Mouse (Mus musculus) myocyte (in vitro differentiated cells): ENCODE results near the gene Fes. TPM values are rescaled to one million over a fixed set of nuclear protein-coding genes. Genes with fewer than 3 reads are reported as not detected.

ENCODE experiments used
- H3K27me3 ChIP-seq: one replicate; pipeline ENCODE4 v1.6.1; 2011; ENCODE audit not compliant: control insufficient read depth, insufficient read depth, insufficient read length
- H3K36me3 ChIP-seq: one replicate; pipeline ENCODE4 v1.6.1; 2011; ENCODE audit not compliant: control insufficient read depth, insufficient read depth
- H3K4me2 ChIP-seq: one replicate; pipeline ENCODE4 v1.6.1; 2011; ENCODE audit warnings: low read depth, control low read depth
- H3K4me3 ChIP-seq: one replicate; pipeline ENCODE4 v1.5.1; 2011; ENCODE audit warnings: mild to moderate bottlenecking, control low read depth, moderate library complexity
- H3K79me2 ChIP-seq: one replicate; pipeline ENCODE4 v1.6.1; 2011; ENCODE audit not compliant: control insufficient read depth, insufficient read depth
- H3ac ChIP-seq: one replicate; pipeline ENCODE4 v1.6.1; 2011; ENCODE audit not compliant: control insufficient read depth, insufficient read length
- CEBPB ChIP-seq: IDR thresholded peaks from 2 replicates; pipeline ENCODE4 v1.6.1; 2011; ENCODE audit warnings: mild to moderate bottlenecking, moderate library complexity; ENCODE audit not compliant: poor library complexity, insufficient read depth, severe bottlenecking
- E2F4 ChIP-seq: IDR thresholded peaks from one replicate; pipeline ENCODE4 v1.6.1; 2011; ENCODE audit warnings: mild to moderate bottlenecking, control low read depth, moderate library complexity; ENCODE audit not compliant: insufficient read depth
- MAX ChIP-seq: IDR thresholded peaks from one replicate; pipeline ENCODE4 v1.6.1; 2011; ENCODE audit warnings: low read depth, mild to moderate bottlenecking, control low read depth
- MYOD1 ChIP-seq, 3 experiments: IDR thresholded peaks; one replicate each; pipeline ENCODE4 v1.6.1; 2011; ENCODE audit warnings: control low read depth in 2 of 3, low read depth in 2 of 3, mild to moderate bottlenecking in 2 of 3, moderate library complexity in 1 of 3; ENCODE audit not compliant: insufficient read length in 2 of 3, control insufficient read depth in 1 of 3
- MYOG ChIP-seq, 3 experiments: IDR thresholded peaks; one replicate each; pipeline ENCODE4 v1.6.1; 2011; ENCODE audit warnings: control low read depth in 2 of 3, low read depth in 2 of 3, mild to moderate bottlenecking in 2 of 3; ENCODE audit not compliant: insufficient read length in 2 of 3, control insufficient read depth in 1 of 3, insufficient read depth in 1 of 3
- POLR2A ChIP-seq: IDR thresholded peaks from one replicate; pipeline ENCODE4 v1.6.1; 2011; ENCODE audit warnings: low read depth, mild to moderate bottlenecking, control low read depth, moderate library complexity; ENCODE audit not compliant: insufficient read length
- POLR2AphosphoS2 ChIP-seq: IDR thresholded peaks from one replicate; pipeline ENCODE4 v1.6.1; 2011; ENCODE audit warnings: low read depth, control low read depth; ENCODE audit not compliant: insufficient read length
- REST ChIP-seq: IDR thresholded peaks from one replicate; pipeline ENCODE4 v1.6.1; 2011; ENCODE audit warnings: mild to moderate bottlenecking, control low read depth, moderate library complexity; ENCODE audit not compliant: insufficient read depth, insufficient read length
- SRF ChIP-seq: IDR thresholded peaks from one replicate; pipeline ENCODE4 v1.6.1; 2011; ENCODE audit warnings: low read depth; ENCODE audit not compliant: control insufficient read depth, insufficient read length
- TCF12 ChIP-seq: IDR thresholded peaks from one replicate; pipeline ENCODE4 v1.6.1; 2011; ENCODE audit warnings: mild to moderate bottlenecking, control low read depth; ENCODE audit not compliant: poor library complexity, insufficient read depth, severe bottlenecking
- TCF3 ChIP-seq: IDR thresholded peaks from one replicate; pipeline ENCODE4 v1.6.1; 2011; ENCODE audit warnings: low read depth, control low read depth; ENCODE audit not compliant: insufficient read length
- USF1 ChIP-seq: IDR thresholded peaks from one replicate; pipeline ENCODE4 v1.6.1; 2011; ENCODE audit warnings: low read depth, mild to moderate bottlenecking, control low read depth, moderate library complexity
- polyA plus RNA-seq: library from polyadenylated mRNA; unstranded; fragments of >200 nt; fragmentation: generic; extraction: Trizol; gene quantifications from one replicate; pipeline ENCODE4 v1.2.1, GENCODE M21; 2012; ENCODE audit warnings: missing spikeins

The Fes gene
- polyA plus RNA-seq, 1 experiment: 0.54 TPM

GRCm38 (mm10) chr7:80426363-80426762 lies 38.6 kb upstream of the Fes start:
- TF ChIP-seq MYOG (IDR thresholded peaks at IDR 0.05; ENCODE audit: control insufficient read depth in 1 of 3, insufficient read depth in 1 of 3, insufficient read length in 2 of 3, low read depth in 2 of 3): no peak
- TF ChIP-seq TCF3: no peak
- Histone ChIP-seq H3K4me2 (no peak overlapping the region), H3K4me3 (no peak overlapping the region), H3K27me3 (no peaks in the 10 kb centered on the region), H3K36me3 (no peaks in the 10 kb centered on the region), H3K79me2 (no peaks in the 10 kb centered on the region), H3ac (no peak overlapping the region)

- no peaks in the 10 kb centered on the region for H3K36me3 ChIP-seq
- no peak overlapping the region for H3ac ChIP-seq
- no peaks in the 10 kb centered on the region for H3K27me3 ChIP-seq
- H3K4me2 ChIP-seq: no peak overlapping the region
- no peaks in the 10 kb centered on the region for H3K79me2 ChIP-seq
- TF ChIP-seq MAX (no peak), E2F4 (no peak), REST (no peak), MYOD1 (IDR thresholded peaks at IDR 0.05; ENCODE audit: control insufficient read depth in 1 of 3, insufficient read length in 2 of 3, low read depth in 2 of 3) (no peak), POLR2AphosphoS2 (no peak), TCF3 (no peak), MYOG (IDR thresholded peaks at IDR 0.05; ENCODE audit: control insufficient read depth in 1 of 3, insufficient read depth in 1 of 3, insufficient read length in 2 of 3, low read depth in 2 of 3) (no peak), POLR2A (no peak), CEBPB (no peak), SRF (no peak)
- no peak overlapping the region for H3K4me3 ChIP-seq
These were observed 37.0 kb upstream of the Fes start for GRCm38 (mm10) chr7:80424722-80425121.

DNA sequence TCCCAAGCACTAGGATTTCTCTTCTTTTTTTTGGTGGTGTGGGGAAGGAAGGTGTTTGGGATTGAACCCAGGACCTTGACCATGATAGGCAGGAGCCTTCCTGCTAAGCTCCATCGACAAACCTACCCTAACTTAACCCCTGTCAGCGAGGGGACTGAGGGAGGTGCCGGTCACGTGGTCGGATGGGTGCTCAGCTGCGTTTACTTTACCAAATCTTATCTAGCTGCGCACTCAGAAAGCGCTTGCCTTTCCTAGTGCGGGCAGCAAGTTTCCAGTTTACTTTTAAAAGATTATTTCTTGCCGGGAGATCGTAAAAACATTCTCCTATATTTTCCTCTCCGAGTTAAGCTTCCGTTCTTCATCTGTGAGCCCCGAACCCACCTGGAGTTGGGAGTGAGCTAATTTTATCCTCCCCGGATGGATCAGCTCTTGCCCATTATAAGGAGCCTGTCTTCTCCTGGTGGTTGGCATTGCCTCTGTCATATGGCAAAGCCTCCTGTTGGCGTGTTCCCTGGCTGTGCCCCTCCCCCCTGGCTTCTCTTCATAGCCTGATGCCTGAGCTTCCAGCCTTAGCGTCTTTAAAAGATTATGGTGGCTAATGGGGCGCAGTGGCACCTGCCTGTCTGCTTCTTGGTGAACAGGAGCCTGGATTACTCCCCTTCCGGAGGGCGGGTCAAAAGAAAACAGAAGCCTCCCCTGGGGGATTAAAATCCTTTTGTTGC lies 35.2 kb upstream of the Fes start:
- no peaks in the 10 kb centered on the region for H3K79me2 ChIP-seq
- H3K4me3 ChIP-seq: no peak overlapping the region
- TF ChIP-seq MAX (no peak), USF1 (no peak), TCF3 (no peak), E2F4 (no peak), MYOG (IDR thresholded peaks at IDR 0.05; ENCODE audit: control insufficient read depth in 1 of 3, insufficient read depth in 1 of 3, insufficient read length in 2 of 3, low read depth in 2 of 3) (no peak), POLR2A (no peak), REST (no peak), MYOD1 (IDR thresholded peaks at IDR 0.05; ENCODE audit: control insufficient read depth in 1 of 3, insufficient read length in 2 of 3, low read depth in 2 of 3) (no peak), CEBPB (no peak), SRF (no peak), POLR2AphosphoS2 (no peak)
- no peak overlapping the region for H3ac ChIP-seq
- no peak overlapping the region for H3K4me2 ChIP-seq
- H3K27me3 ChIP-seq: no peaks in the 10 kb centered on the region
- no peaks in the 10 kb centered on the region for H3K36me3 ChIP-seq

- no peak for TF ChIP-seq MYOG (IDR thresholded peaks at IDR 0.05; ENCODE audit: control insufficient read depth in 1 of 3, insufficient read depth in 1 of 3, insufficient read length in 2 of 3, low read depth in 2 of 3)
- no peak for TF ChIP-seq TCF3
- no peak for TF ChIP-seq CEBPB
- no peak for TF ChIP-seq POLR2AphosphoS2
- no peak for TF ChIP-seq MYOD1 (IDR thresholded peaks at IDR 0.05; ENCODE audit: control insufficient read depth in 1 of 3, insufficient read length in 2 of 3, low read depth in 2 of 3)
- no peak for TF ChIP-seq REST
- TF ChIP-seq MAX: no peak
- TF ChIP-seq USF1: no peak
- no peak for TF ChIP-seq POLR2A
- no peak for TF ChIP-seq TCF12
- no peak for TF ChIP-seq E2F4
- no peak for TF ChIP-seq SRF
These were observed 33.8 kb upstream of the Fes start for GRCm38 (mm10) chr7:80421576-80421975.

DNA sequence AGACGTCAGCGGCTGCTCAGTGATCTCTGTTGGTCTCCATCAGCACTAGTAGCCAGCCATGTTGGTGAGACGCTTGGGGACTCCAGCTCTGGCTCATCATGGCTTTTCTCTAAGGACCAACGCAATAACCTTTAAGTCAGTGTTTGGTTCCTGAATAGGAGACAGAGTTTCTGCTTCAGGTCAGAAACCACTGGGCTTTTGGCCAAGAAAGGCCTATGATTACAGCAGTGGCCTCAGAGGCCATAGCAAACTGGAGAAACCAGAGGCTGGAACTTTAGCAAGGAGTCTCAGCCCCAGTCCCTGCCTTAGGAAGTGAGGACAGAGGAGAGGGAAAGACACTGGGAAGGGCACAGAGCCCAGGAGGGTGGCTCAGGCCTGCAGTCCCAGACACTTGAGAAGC lies 32.8 kb upstream of the Fes start:
- Histone ChIP-seq H3K36me3 (no peaks in the 10 kb centered on the region), H3K27me3 (no peaks in the 10 kb centered on the region), H3K4me3 (no peak overlapping the region), H3K4me2 (no peak overlapping the region), H3K79me2 (no peaks in the 10 kb centered on the region), H3ac (no peak overlapping the region)
- no peak for TF ChIP-seq USF1
- TF ChIP-seq MYOG (IDR thresholded peaks at IDR 0.05; ENCODE audit: control insufficient read depth in 1 of 3, insufficient read depth in 1 of 3, insufficient read length in 2 of 3, low read depth in 2 of 3): no peak
- TF ChIP-seq POLR2A: no peak
- no peak for TF ChIP-seq E2F4
- TF ChIP-seq POLR2AphosphoS2: no peak
- no peak for TF ChIP-seq TCF3
- TF ChIP-seq MYOD1 (IDR thresholded peaks at IDR 0.05; ENCODE audit: control insufficient read depth in 1 of 3, insufficient read length in 2 of 3, low read depth in 2 of 3): no peak
- no peak for TF ChIP-seq SRF
- no peak for TF ChIP-seq TCF12

More at GRCm38 (mm10) chr7:80421576-80421975, 33.8 kb upstream of the Fes start:
- H3K79me2 ChIP-seq: no peaks in the 10 kb centered on the region
- H3K4me2 ChIP-seq: no peak overlapping the region
- no peaks in the 10 kb centered on the region for H3K36me3 ChIP-seq
- no peaks in the 10 kb centered on the region for H3K27me3 ChIP-seq
- no peak overlapping the region for H3ac ChIP-seq
- no peak overlapping the region for H3K4me3 ChIP-seq
